Comparison of ENCODE assay signal across 15 mouse cellular contexts in the genomic region with DNA sequence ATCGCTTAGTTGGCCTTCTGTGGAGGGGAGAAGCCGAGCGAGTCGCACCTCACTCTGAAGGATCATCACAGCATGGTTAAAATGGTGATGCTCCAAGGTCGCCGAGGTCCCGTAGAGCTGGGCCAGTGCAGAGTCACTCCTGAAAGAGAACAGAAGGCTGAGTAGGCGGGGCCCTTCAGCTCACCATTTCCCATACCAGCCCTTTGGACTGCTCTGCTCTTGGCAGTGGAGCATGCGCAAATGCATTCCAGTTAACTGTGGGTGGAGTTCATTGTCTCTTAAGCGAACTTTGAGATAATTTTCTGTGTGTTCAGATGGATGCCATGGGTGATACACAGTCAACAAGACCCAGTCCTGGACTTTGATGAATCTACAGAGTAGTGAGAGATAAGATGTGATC.
DNase-seq lines count a peak whose midpoint lies in the region; ATAC-seq and TF ChIP-seq lines count a peak whose summit lies in the region.
"Had no signal": no experiment of that assay in that cellular context is flagged by ENCODE, and none has a peak within 500 bp of the region (broad histone marks: within the 10 kb centered on the region; RNA-seq: fewer than 3 reads in every experiment).

No protein-coding gene starts in this region.

- no peak overlapping the region for H3K9ac ChIP-seq in ES-E14 (ENCODE audit: insufficient read depth, low read depth, low read length, poor library complexity, severe bottlenecking)
- H3K9ac ChIP-seq in intestine, embryonic 16.5 days (ENCODE audit: low read depth, low read length) = no peak overlapping the region
- H3K9ac ChIP-seq in midbrain, embryonic 16.5 days (ENCODE audit: low read depth, low read length) = no peak overlapping the region
- H3K9ac ChIP-seq: midbrain, embryonic 12.5 days had no signal

- H3K36me3 ChIP-seq in heart, embryonic 10.5 days = no peaks in the 10 kb centered on the region
- H3K36me3 ChIP-seq in ES-E14 (ENCODE audit: control insufficient read depth, insufficient read depth, low read length, poor library complexity, severe bottlenecking) = no peaks in the 10 kb centered on the region
- no peaks in the 10 kb centered on the region for H3K36me3 ChIP-seq in intestine, embryonic 16.5 days (ENCODE audit: control insufficient read depth, insufficient read depth, low read length)
- no peaks in the 10 kb centered on the region for H3K36me3 ChIP-seq in midbrain, embryonic 16.5 days (ENCODE audit: control insufficient read depth, insufficient read depth, low read length)
- H3K36me3 ChIP-seq: midbrain, embryonic 12.5 days had no signal

- no peaks in the 10 kb centered on the region for H3K9me3 ChIP-seq in heart, embryonic 10.5 days
- H3K9me3 ChIP-seq in ES-E14 (ENCODE audit: control insufficient read depth, insufficient read depth, low read depth, low read length) = no peaks in the 10 kb centered on the region
- H3K9me3 ChIP-seq in intestine, embryonic 16.5 days (ENCODE audit: control insufficient read depth, low read length) = no peaks in the 10 kb centered on the region
- H3K9me3 ChIP-seq in midbrain, embryonic 16.5 days (replicated peaks; ENCODE audit: control insufficient read depth, low read length, poor library complexity, severe bottlenecking) = no peaks in the 10 kb centered on the region
- H3K9me3 ChIP-seq: midbrain, embryonic 12.5 days had no signal

- H3K27me3 ChIP-seq in heart, embryonic 10.5 days (ENCODE audit: insufficient read depth, poor library complexity, severe bottlenecking) = no peaks in the 10 kb centered on the region; the same call in 1 of the 2 replicates
- H3K27me3 ChIP-seq in intestine, embryonic 16.5 days (replicated peaks; ENCODE audit: control insufficient read depth, insufficient read depth, low read length) = no peaks in the 10 kb centered on the region
- H3K27me3 ChIP-seq in midbrain, embryonic 16.5 days (ENCODE audit: control insufficient read depth, insufficient read depth, low read depth, low read length) = no peaks in the 10 kb centered on the region
- H3K27me3 ChIP-seq: midbrain, embryonic 12.5 days had no signal

- no peak for DNase-seq in heart, embryonic 10.5 days (ENCODE audit: low spot score)
- no peak for DNase-seq in heart, adult 11 months
- peak; percentile 62 for DNase-seq in ES-E14 (ENCODE audit: low read depth, low spot score)
- peak; percentile 8 for DNase-seq in large intestine, adult 2 months (ENCODE audit: low read depth, low spot score)
- DNase-seq in heart, adult 18-20 months = no peak
- no peak for DNase-seq in gastrocnemius, postnatal 14 days
- DNase-seq: B cell, adult 2 months; cerebellum, adult 11 months; embryo, embryonic 11 days; retina, postnatal 1 day; thymus, adult 18-20 months had no signal

- peak; percentile 85 for ATAC-seq in intestine, embryonic 16.5 days
- ATAC-seq in midbrain, embryonic 16.5 days = no peak

- H3K4me2 ChIP-seq in intestine, embryonic 16.5 days (ENCODE audit: low read depth, low read length) = no peak overlapping the region
- H3K4me2 ChIP-seq in midbrain, embryonic 16.5 days (ENCODE audit: low read length) = no peak overlapping the region
- H3K4me2 ChIP-seq: heart, embryonic 11.5 days; midbrain, embryonic 12.5 days had no signal

- intact Hi-C loops in gastrocnemius, postnatal 14 days (cut with DNase I; ENCODE audit: low total_unique reads) = no loop called here

- 0 out of 2 replicates have a peak overlapping the region, but pooled peaks have one; percentile 19 for H3K27ac ChIP-seq in heart, embryonic 10.5 days
- no peak overlapping the region for H3K27ac ChIP-seq in ES-E14 (ENCODE audit: insufficient read depth, low read depth, low read length, poor library complexity, severe bottlenecking)
- H3K27ac ChIP-seq in intestine, embryonic 16.5 days (ENCODE audit: low read length) = no peak overlapping the region
- no peak overlapping the region for H3K27ac ChIP-seq in midbrain, embryonic 16.5 days (ENCODE audit: low read length)
- H3K27ac ChIP-seq: midbrain, embryonic 12.5 days had no signal

- in situ Hi-C loops in ES-E14 (cut with MboI; ENCODE audit: low sequenced_read_pairs in 2 of 2, unreplicated experiment in 2 of 2) = loop anchor here in 1 of 2 experiments (25.0 kb wide), 1 partner anchor 438 kb away; no protein-coding TSS in a partner anchor

- no peaks in the 10 kb centered on the region for H3K4me1 ChIP-seq in heart, embryonic 10.5 days
- H3K4me1 ChIP-seq in ES-E14 (ENCODE audit: control insufficient read depth in 2 of 2, insufficient read depth in 2 of 2, low read length in 2 of 2, poor library complexity in 1 of 2) = 0 out of 4 replicates have a peak, but pooled peaks cover 0 to 3% of the 10 kb centered on the region in 2 experiments
- 0 out of 2 replicates have a peak, but pooled peaks cover 7% of the 10 kb centered on the region for H3K4me1 ChIP-seq in intestine, embryonic 16.5 days (ENCODE audit: control insufficient read depth, insufficient read depth, low read length)
- H3K4me1 ChIP-seq in midbrain, embryonic 16.5 days (ENCODE audit: control insufficient read depth, insufficient read depth, low read length) = no peaks in the 10 kb centered on the region
- H3K4me1 ChIP-seq: midbrain, embryonic 12.5 days had no signal

- H3K4me3 ChIP-seq in heart, embryonic 10.5 days = no peak overlapping the region
- 0 out of 4 replicates have a peak overlapping the region, but pooled peaks of 1 of the 2 experiments have one; percentile 7 for H3K4me3 ChIP-seq in ES-E14 (ENCODE audit: insufficient read depth in 1 of 2, low read depth in 1 of 2, low read length in 2 of 2, poor library complexity in 1 of 2, severe bottlenecking in 1 of 2)
- no peak overlapping the region for H3K4me3 ChIP-seq in intestine, embryonic 16.5 days (ENCODE audit: low read length)
- H3K4me3 ChIP-seq in midbrain, embryonic 16.5 days (ENCODE audit: low read depth, low read length) = no peak overlapping the region
- H3K4me3 ChIP-seq: midbrain, embryonic 12.5 days had no signal

- 68% methylated on average over 10 of the region's 10 CpGs for WGBS in heart, embryonic 10.5 days
- WGBS in intestine, embryonic 16.5 days = 71% methylated on average over 10 of the region's 10 CpGs
- 46% methylated on average over 10 of the region's 10 CpGs for WGBS in large intestine, adult 2 months
- 82% methylated on average over 10 of the region's 10 CpGs for WGBS in midbrain, embryonic 16.5 days

TF ChIP-seq in ES-E14, 5 proteins besides CTCF, POLR2A, EP300 and RAD21:
- TF ChIP-seq ZC3H11A (IDR thresholded peaks at IDR 0.05; ENCODE audit: borderline replicate concordance, low read depth, low read length) (no peak), HCFC1 (IDR thresholded peaks at IDR 0.05; ENCODE audit: borderline replicate concordance, insufficient read depth, low read length) (no peak), MAFK (IDR thresholded peaks at IDR 0.05; ENCODE audit: insufficient read depth, low read depth, low read length) (no peak), ZNF384 (IDR thresholded peaks at IDR 0.05; ENCODE audit: low read depth, low read length) (no peak), CHD2 (IDR thresholded peaks at IDR 0.05; ENCODE audit: low read depth, low read length) (no peak)

Comparison
In these comparisons a context has a peak if more than half of its experiments do, and no peak if none do; other contexts are left out.
1. DNase-seq: peak in ES-E14 (single experiment) and large intestine, adult 2 months (single experiment); none in heart, embryonic 10.5 days (single experiment), heart, adult 11 months (single experiment), heart, adult 18-20 months (0 of 2) and gastrocnemius, postnatal 14 days (single experiment).